Mouse (Mus musculus) heart, embryonic 14.5 days (tissue): ENCODE data around the gene Sbsn. TPM values are rescaled to one million over a fixed set of nuclear protein-coding genes. Genes with fewer than 3 reads are reported as not detected.

Experiments used
- ATAC-seq: fragments of 200-750 bp; cut with Nextera tagmentation; 2 replicates; pipeline ENCODE4 v1.8.0; 2017; ENCODE audit warnings: low read depth, moderate TSS enrichment; ENCODE audit not compliant: insufficient number of reproducible peaks, insufficient read depth, low FRiP score
- H3K27ac ChIP-seq, 2 experiments: fragments of 200-500 bp in 1 of 2; fragments of 300-500 bp in 1 of 2; sonication (generic) in 1 of 2; replicated peaks in 1 of 2; 2 replicates each; pipeline ENCODE4 v1.5.1; 2012 to 2014; ENCODE audit warnings: low read depth in 2 of 2, low read length in 2 of 2, control low read depth in 1 of 2, mild to moderate bottlenecking in 1 of 2, mixed read lengths in 1 of 2; ENCODE audit not compliant: control insufficient read depth in 1 of 2, insufficient read depth in 1 of 2
- H3K27me3 ChIP-seq: fragments of 300-500 bp; sonication (generic); 2 replicates; pipeline ENCODE4 v1.6.1; 2014; ENCODE audit warnings: mild to moderate bottlenecking, low read length, control low read depth; ENCODE audit not compliant: control insufficient read depth, insufficient read depth
- H3K36me3 ChIP-seq: fragments of 300-500 bp; sonication (generic); 2 replicates; pipeline ENCODE4 v1.6.1; 2014; ENCODE audit warnings: mild to moderate bottlenecking, control low read depth, low read length, mixed read lengths; ENCODE audit not compliant: control insufficient read depth, insufficient read depth
- H3K4me1 ChIP-seq, 2 experiments: fragments of 200-500 bp in 1 of 2; fragments of 300-500 bp in 1 of 2; sonication (generic) in 1 of 2; 2 replicates each; pipeline ENCODE4 v1.6.1; 2012 to 2014; ENCODE audit warnings: low read length in 2 of 2, control low read depth in 1 of 2, mixed read lengths in 1 of 2; ENCODE audit not compliant: control insufficient read depth in 2 of 2, insufficient read depth in 2 of 2
- H3K4me2 ChIP-seq: fragments of 300-500 bp; sonication (generic); 2 replicates; pipeline ENCODE4 v1.6.1; 2014; ENCODE audit warnings: mild to moderate bottlenecking, low read length
- H3K4me3 ChIP-seq, 2 experiments: fragments of 200-500 bp in 1 of 2; fragments of 300-500 bp in 1 of 2; sonication (generic) in 1 of 2; 2 replicates each; pipeline ENCODE4 v1.5.1; 2012 to 2014; ENCODE audit warnings: low read length in 2 of 2, mild to moderate bottlenecking in 2 of 2, control low read depth in 1 of 2, low read depth in 1 of 2, moderate library complexity in 1 of 2; ENCODE audit not compliant: control insufficient read depth in 1 of 2, insufficient read depth in 1 of 2
- H3K9ac ChIP-seq: fragments of 300-500 bp; sonication (generic); 2 replicates; pipeline ENCODE4 v1.6.1; 2014; ENCODE audit warnings: mild to moderate bottlenecking, low read length
- H3K9me3 ChIP-seq: fragments of 300-500 bp; sonication (generic); 2 replicates; pipeline ENCODE4 v1.6.1; 2016; ENCODE audit warnings: low read length, control low read depth; ENCODE audit not compliant: control insufficient read depth
- WGBS: fragments of 180-500 bp; shearing (Covaris S2); extraction: QIAGEN DNeasy Blood & Tissue Kit; methylation state at CpG from one replicate; pipeline ENCODE4 v1.1.7; 2014; 5-methylcytosine and 5-hydroxymethylcytosine counted together
- polyA plus RNA-seq: library from polyadenylated mRNA; unstranded; fragments of >200 nt; fragmentation: Nextera tagmentation; extraction: Ambion mirVana; gene quantifications from 2 replicates; pipeline ENCODE4 v1.2.1, GENCODE M21; 2014

The Sbsn gene
- polyA plus RNA-seq, 1 experiment from 2014 or later, result 0.57 TPM

- Histone ChIP-seq H3K4me1 (no peaks in the 10 kb centered on the region; a peak in 1 of 4 replicates), H3K27ac (no peak overlapping the region), H3K27me3 (0 out of 2 replicates have a peak, but pooled peaks cover 2% of the 10 kb centered on the region), H3K4me3 (no peak overlapping the region), H3K36me3 (no peaks in the 10 kb centered on the region), H3K4me2 (no peak overlapping the region), H3K9me3 (peaks cover 2% of the 10 kb centered on the region; the same call in 1 of the 2 replicates), H3K9ac (no peak overlapping the region)
- no peak for ATAC-seq
These were observed 43.6 kb downstream of the Sbsn start for GRCm38 (mm10) chr7:30794921-30795320.

GRCm38 (mm10) chr7:30796790-30797189, 45.5 kb downstream of the Sbsn start:
- no peak overlapping the region for H3K4me2 ChIP-seq
- H3K9ac ChIP-seq, result no peak overlapping the region
- 83% methylated on average over 1 of the region's 1 CpGs for WGBS
- ATAC-seq, result no peak
- no peaks in the 10 kb centered on the region for H3K27me3 ChIP-seq
- H3K36me3 ChIP-seq, result no peaks in the 10 kb centered on the region
- no peaks in the 10 kb centered on the region; a peak in 1 of 4 replicates for H3K4me1 ChIP-seq
- peaks cover 11% of the 10 kb centered on the region for H3K9me3 ChIP-seq
- H3K27ac ChIP-seq, result no peak overlapping the region
- no peak overlapping the region for H3K4me3 ChIP-seq

- H3K27ac ChIP-seq, result no peak overlapping the region
- H3K36me3 ChIP-seq, result no peaks in the 10 kb centered on the region
- no peak overlapping the region for H3K9ac ChIP-seq
- H3K9me3 ChIP-seq, result peaks cover 17% of the 10 kb centered on the region
- H3K27me3 ChIP-seq, result no peaks in the 10 kb centered on the region
- no peak overlapping the region for H3K4me3 ChIP-seq
- no peaks in the 10 kb centered on the region for H3K4me1 ChIP-seq
- no peak overlapping the region for H3K4me2 ChIP-seq
- ATAC-seq, result no peak
These were observed 49.4 kb downstream of the Sbsn start for GRCm38 (mm10) chr7:30800653-30801052.

- WGBS, result 92% methylated on average over 3 of the region's 3 CpGs
- H3K4me1 ChIP-seq, result no peaks in the 10 kb centered on the region
- no peak for ATAC-seq
These were observed 52.0 kb downstream of the Sbsn start for GRCm38 (mm10) chr7:30803256-30803655.

GRCm38 (mm10) chr7:30804026-30804715, 52.9 kb downstream of the Sbsn start:
- H3K36me3 ChIP-seq, result no peaks in the 10 kb centered on the region
- H3K9me3 ChIP-seq, result peaks cover 17% of the 10 kb centered on the region
- no peak overlapping the region for H3K4me2 ChIP-seq
- H3K9ac ChIP-seq, result no peak overlapping the region
- H3K4me1 ChIP-seq, result no peaks in the 10 kb centered on the region
- H3K27me3 ChIP-seq, result no peaks in the 10 kb centered on the region
- no peak overlapping the region for H3K4me3 ChIP-seq
- no peak overlapping the region for H3K27ac ChIP-seq
- no peak for ATAC-seq
- WGBS, result 77% methylated on average over 9 of the region's 9 CpGs

More at GRCm38 (mm10) chr7:30803256-30803655, 52.0 kb downstream of the Sbsn start:
- Histone ChIP-seq H3K9me3 (peaks cover 17% of the 10 kb centered on the region), H3K4me3 (no peak overlapping the region), H3K27ac (no peak overlapping the region), H3K4me2 (no peak overlapping the region), H3K36me3 (no peaks in the 10 kb centered on the region), H3K9ac (no peak overlapping the region), H3K27me3 (no peaks in the 10 kb centered on the region)

Other genes starting within 250 kb of the Sbsn start
- gene Arhgap33, start 216.4 kb upstream of the Sbsn start, polyA plus RNA-seq, result 7.2 and 9.0 TPM in 2 replicates
- gene Hspb6, start 199.3 kb upstream of the Sbsn start, polyA plus RNA-seq, result 141 and 155 TPM in 2 replicates
- gene Proser3, start 199.2 kb upstream of the Sbsn start, polyA plus RNA-seq, result 11.0 and 11.6 TPM in 2 replicates
- gene Lin37, start 191.6 kb upstream of the Sbsn start, polyA plus RNA-seq, result 27.4 and 31.3 TPM in 2 replicates
- 110 and 115 TPM in 2 replicates for gene U2af1l4, start 188.2 kb upstream of the Sbsn start, polyA plus RNA-seq
- 5.0 and 5.3 TPM in 2 replicates for gene Gm49396, start 188.1 kb upstream of the Sbsn start, polyA plus RNA-seq
- 101 and 107 TPM in 2 replicates for gene Psenen, start 187.8 kb upstream of the Sbsn start, polyA plus RNA-seq
- gene Igflr1, start 186.0 kb upstream of the Sbsn start, polyA plus RNA-seq, result 2.4 and 2.7 TPM in 2 replicates
- 8.0 and 9.7 TPM in 2 replicates for gene Kmt2b, start 162.7 kb upstream of the Sbsn start, polyA plus RNA-seq
- gene Zbtb32, start 152.6 kb upstream of the Sbsn start, polyA plus RNA-seq, result 0.11 and 0.19 TPM in 2 replicates
- gene Upk1a, start 138.6 kb upstream of the Sbsn start, polyA plus RNA-seq, result 0.32 TPM in 1 of 2 replicates, not detected in the other
- 2,519 and 2,589 TPM in 2 replicates for gene Cox6b1, start 125.3 kb upstream of the Sbsn start, polyA plus RNA-seq
- gene Etv2, start 115.6 kb upstream of the Sbsn start, polyA plus RNA-seq, result 0.19 TPM in 1 of 2 replicates, not detected in the other
- 72.5 and 75.5 TPM in 2 replicates for gene Rbm42, start 101.2 kb upstream of the Sbsn start, polyA plus RNA-seq
- gene Haus5, start 86.5 kb upstream of the Sbsn start, polyA plus RNA-seq, result 26.1 and 27.6 TPM in 2 replicates
- gene Pmis2, start 79.9 kb upstream of the Sbsn start, polyA plus RNA-seq, result not detected in 2 replicates
- 1.3 and 2.8 TPM in 2 replicates for gene 2200002J24Rik, start 52.5 kb upstream of the Sbsn start, polyA plus RNA-seq
- gene Atp4a, start 39.3 kb upstream of the Sbsn start, polyA plus RNA-seq, result 0.22 and 0.42 TPM in 2 replicates
- 205 and 215 TPM in 2 replicates for gene Tmem147, start 21.9 kb upstream of the Sbsn start, polyA plus RNA-seq
- gene Gapdhs, start 7.8 kb upstream of the Sbsn start, polyA plus RNA-seq, result 0.43 and 0.44 TPM in 2 replicates
- gene Dmkn, start 12.3 kb downstream of the Sbsn start, polyA plus RNA-seq, result 0.81 and 1.5 TPM in 2 replicates
- gene Krtdap, start 36.4 kb downstream of the Sbsn start, polyA plus RNA-seq, result 1.1 TPM in 1 of 2 replicates, not detected in the other
- gene Ffar2, start 72.3 kb downstream of the Sbsn start, polyA plus RNA-seq, result 0.16 TPM in 1 of 2 replicates, not detected in the other
- gene Ffar3, start 104.7 kb downstream of the Sbsn start, polyA plus RNA-seq, result not detected in 2 replicates
- not detected in 2 replicates for gene Ffar1, start 110.1 kb downstream of the Sbsn start, polyA plus RNA-seq
- 0.16 TPM in 1 of 2 replicates, not detected in the other for gene Cd22, start 128.9 kb downstream of the Sbsn start, polyA plus RNA-seq
- 0.15 TPM in 1 of 2 replicates, not detected in the other for gene Mag, start 163.4 kb downstream of the Sbsn start, polyA plus RNA-seq
- gene Hamp2, start 173.2 kb downstream of the Sbsn start, polyA plus RNA-seq, result not detected in 2 replicates
- gene Hamp, start 192.6 kb downstream of the Sbsn start, polyA plus RNA-seq, result not detected in 2 replicates
- 17.2 and 19.6 TPM in 2 replicates for gene Usf2, start 205.3 kb downstream of the Sbsn start, polyA plus RNA-seq
- 6.1 and 6.7 TPM in 2 replicates for gene Lsr, start 222.0 kb downstream of the Sbsn start, polyA plus RNA-seq
- gene Fam187b, start 222.3 kb downstream of the Sbsn start, polyA plus RNA-seq, result 0.30 and 0.89 TPM in 2 replicates